Mouse (Mus musculus) lung, postnatal 0 days (tissue): Measurements from ENCODE around the gene Lbx1.

ENCODE experiments used
- CTCF ChIP-seq: IDR thresholded peaks from 2 replicates; pipeline ENCODE4 v1.5.1; 2016; ENCODE audit warnings: antibody characterized with exemption, mild to moderate bottlenecking
- EP300 ChIP-seq: IDR thresholded peaks from 2 replicates; pipeline ENCODE4 v1.6.1; 2016; ENCODE audit warnings: antibody characterized with exemption, mild to moderate bottlenecking, control low read depth

DNA sequence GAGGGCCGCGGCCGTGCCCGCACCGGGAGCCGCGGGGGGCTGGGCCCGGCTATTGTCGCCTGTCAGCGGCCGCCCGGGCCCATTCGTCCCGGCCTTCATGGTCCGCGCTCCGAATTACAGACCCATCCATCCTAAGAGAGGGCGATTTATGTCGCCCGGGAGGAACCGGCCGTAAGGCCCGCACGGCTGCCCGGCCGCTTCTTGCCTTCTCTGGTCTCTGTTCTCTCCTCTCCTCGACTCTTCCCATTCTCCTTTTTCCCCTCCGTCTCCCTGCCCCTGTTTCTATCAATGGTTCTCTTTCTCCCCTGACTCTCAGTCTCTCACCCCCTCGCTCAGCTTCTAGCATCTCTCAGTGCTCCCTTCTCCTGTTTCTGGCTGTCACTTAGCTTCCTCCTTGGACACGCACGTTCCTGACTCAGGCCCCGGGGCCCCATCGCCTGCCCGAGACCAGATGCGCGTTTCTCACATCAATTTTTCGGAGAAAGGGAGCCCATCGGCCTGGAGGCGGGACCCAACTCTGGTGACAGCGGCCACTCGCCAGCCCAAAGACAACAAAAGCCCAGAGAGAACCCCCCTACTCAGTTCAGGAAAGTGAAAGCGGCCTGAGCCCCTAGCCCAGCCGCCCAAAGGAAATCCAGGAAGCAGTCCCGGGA, 4.1 kb downstream of the Lbx1 start:
- TF ChIP-seq CTCF (no peak), EP300 (no peak)
